Mouse (Mus musculus): ENCODE results near the gene Gm10563. TPM values are rescaled to one million over a fixed set of nuclear protein-coding genes. Genes with fewer than 3 reads are reported as not detected.

Gene Gm10563
- polyA plus RNA-seq, 1 experiment from 2014 or later = not detected

DNA sequence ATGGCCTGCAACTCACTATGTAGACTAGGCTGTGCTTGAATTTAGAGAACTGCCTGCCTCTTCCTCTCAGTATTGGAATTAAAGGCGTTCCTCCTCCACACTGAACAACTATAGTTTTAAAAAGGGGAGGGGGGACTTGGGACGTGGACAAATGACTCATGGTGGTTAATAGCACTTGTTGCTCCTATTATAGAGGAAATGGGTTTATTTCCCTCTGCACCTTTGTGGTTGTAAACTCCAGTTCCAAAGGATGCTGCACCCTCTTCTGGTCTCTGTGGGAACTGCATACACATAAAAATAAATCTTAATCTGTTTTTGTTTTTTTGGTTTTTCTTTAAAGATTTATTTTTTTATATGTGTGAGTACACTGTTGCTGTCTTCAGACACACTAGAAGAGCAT, 77.0 kb downstream of the Gm10563 start:
- H3K4me2 ChIP-seq (ENCODE audit: low read length) = no peak overlapping the region
- WGBS = 33% methylated on average over 2 of the region's 2 CpGs
- H3K27me3 ChIP-seq (replicated peaks; ENCODE audit: control insufficient read depth, insufficient read depth, low read length) = no peaks in the 10 kb centered on the region
- no peak for DNase-seq (ENCODE audit: low spot score)
- H3K9me3 ChIP-seq (ENCODE audit: control insufficient read depth, low read length) = no peaks in the 10 kb centered on the region
- no peak for ATAC-seq (replicated peaks; ENCODE audit: low FRiP score, low TSS enrichment, low read depth)
- H3K4me1 ChIP-seq (replicated peaks; ENCODE audit: control insufficient read depth, insufficient read depth, low read length) = peaks cover 18% of the 10 kb centered on the region
- H3K4me3 ChIP-seq (ENCODE audit: low read depth, low read length) = no peak overlapping the region
- no peak overlapping the region for H3K9ac ChIP-seq (ENCODE audit: low read length)
- H3K36me3 ChIP-seq (ENCODE audit: control insufficient read depth, insufficient read depth, low read length) = no peaks in the 10 kb centered on the region
- no peak overlapping the region for H3K27ac ChIP-seq (ENCODE audit: low read depth)

DNA sequence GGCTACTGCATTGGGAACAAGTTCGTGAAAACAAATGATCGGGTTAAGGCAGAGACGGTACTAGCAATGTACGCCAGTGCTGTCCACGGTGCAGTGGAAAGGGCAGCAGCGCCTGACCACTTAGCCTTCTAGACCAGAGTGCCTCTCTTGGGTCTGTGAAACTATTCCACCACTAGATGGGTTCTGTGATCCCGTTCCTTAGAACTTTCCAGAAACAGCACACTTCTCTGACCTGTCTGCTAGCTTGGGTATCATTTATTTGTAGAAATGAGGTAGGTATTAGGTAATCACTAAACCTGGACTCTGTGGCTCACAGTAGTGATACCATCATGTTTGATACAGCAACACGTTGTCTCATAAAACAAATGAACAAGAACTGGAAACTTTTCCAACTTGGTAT, 78.7 kb downstream of the Gm10563 start:
- no peaks in the 10 kb centered on the region for H3K27me3 ChIP-seq (replicated peaks; ENCODE audit: control insufficient read depth, insufficient read depth, low read length)
- no peak overlapping the region for H3K4me2 ChIP-seq (ENCODE audit: low read length)
- 45% methylated on average over 8 of the region's 8 CpGs for WGBS
- no peak overlapping the region for H3K27ac ChIP-seq (ENCODE audit: low read depth)
- H3K36me3 ChIP-seq (ENCODE audit: control insufficient read depth, insufficient read depth, low read length) = no peaks in the 10 kb centered on the region
- no peak overlapping the region for H3K9ac ChIP-seq (ENCODE audit: low read length)
- ATAC-seq (replicated peaks; ENCODE audit: low FRiP score, low TSS enrichment, low read depth) (no peak), DNase-seq (ENCODE audit: low spot score) (no peak)
- H3K9me3 ChIP-seq (ENCODE audit: control insufficient read depth, low read length) = no peaks in the 10 kb centered on the region
- H3K4me3 ChIP-seq (ENCODE audit: low read depth, low read length) = no peak overlapping the region
- H3K4me1 ChIP-seq (replicated peaks; ENCODE audit: control insufficient read depth, insufficient read depth, low read length) = peaks cover 26% of the 10 kb centered on the region

Other genes with a start within 250 kb of the Gm10563 start
- 0.18 TPM in 1 of 2 replicates, not detected in the other for gene Gabrd, start 247.3 kb downstream of the Gm10563 start, polyA plus RNA-seq (2014; fragmentation: Nextera tagmentation; extraction: Ambion mirVana)
- gene Cfap74, start 236.2 kb downstream of the Gm10563 start, polyA plus RNA-seq (2014; fragmentation: Nextera tagmentation; extraction: Ambion mirVana) = 1.8 and 3.0 TPM in 2 replicates
- gene Tmem52, start 176.3 kb downstream of the Gm10563 start, polyA plus RNA-seq (2014; fragmentation: Nextera tagmentation; extraction: Ambion mirVana) = 0.40 and 0.46 TPM in 2 replicates
- 503 and 504 TPM in 2 replicates for gene Gnb1, start 154.0 kb downstream of the Gm10563 start, polyA plus RNA-seq (2014; fragmentation: Nextera tagmentation; extraction: Ambion mirVana)
- gene Nadk, start 83.0 kb downstream of the Gm10563 start, polyA plus RNA-seq (2014; fragmentation: Nextera tagmentation; extraction: Ambion mirVana) = 93.6 and 99.6 TPM in 2 replicates
- 8.5 and 9.5 TPM in 2 replicates for gene Slc35e2, start 44.0 kb downstream of the Gm10563 start, polyA plus RNA-seq (2014; fragmentation: Nextera tagmentation; extraction: Ambion mirVana)
- gene Cdk11b, start 20.6 kb downstream of the Gm10563 start, polyA plus RNA-seq (2014; fragmentation: Nextera tagmentation; extraction: Ambion mirVana) = 48.7 and 52.6 TPM in 2 replicates
- gene Mmp23, start 8.0 kb upstream of the Gm10563 start, polyA plus RNA-seq (2014; fragmentation: Nextera tagmentation; extraction: Ambion mirVana) = 30.3 and 31.1 TPM in 2 replicates
- 17.4 and 19.7 TPM in 2 replicates for gene Mib2, start 23.8 kb upstream of the Gm10563 start, polyA plus RNA-seq (2014; fragmentation: Nextera tagmentation; extraction: Ambion mirVana)
- gene Fndc10, start 48.9 kb upstream of the Gm10563 start, polyA plus RNA-seq (2014; fragmentation: Nextera tagmentation; extraction: Ambion mirVana) = 2.0 and 3.1 TPM in 2 replicates
- gene Ssu72, start 59.4 kb upstream of the Gm10563 start, polyA plus RNA-seq (2014; fragmentation: Nextera tagmentation; extraction: Ambion mirVana) = 149 and 151 TPM in 2 replicates
- gene Tmem240, start 89.4 kb upstream of the Gm10563 start, polyA plus RNA-seq (2014; fragmentation: Nextera tagmentation; extraction: Ambion mirVana) = 0.55 and 0.60 TPM in 2 replicates
- 134 and 136 TPM in 2 replicates for gene Atad3a, start 115.7 kb upstream of the Gm10563 start, polyA plus RNA-seq (2014; fragmentation: Nextera tagmentation; extraction: Ambion mirVana)
- gene Vwa1, start 129.3 kb upstream of the Gm10563 start, polyA plus RNA-seq (2014; fragmentation: Nextera tagmentation; extraction: Ambion mirVana) = 16.4 and 16.6 TPM in 2 replicates
- 0.55 and 0.69 TPM in 2 replicates for gene Tmem88b, start 140.5 kb upstream of the Gm10563 start, polyA plus RNA-seq (2014; fragmentation: Nextera tagmentation; extraction: Ambion mirVana)
- gene Ankrd65, start 145.0 kb upstream of the Gm10563 start, polyA plus RNA-seq (2014; fragmentation: Nextera tagmentation; extraction: Ambion mirVana) = not detected in 2 replicates
- gene Mrpl20, start 157.5 kb upstream of the Gm10563 start, polyA plus RNA-seq (2014; fragmentation: Nextera tagmentation; extraction: Ambion mirVana) = 237 and 246 TPM in 2 replicates
- gene Ccnl2, start 167.1 kb upstream of the Gm10563 start, polyA plus RNA-seq (2014; fragmentation: Nextera tagmentation; extraction: Ambion mirVana) = 161 and 192 TPM in 2 replicates
- gene Aurkaip1, start 185.9 kb upstream of the Gm10563 start, polyA plus RNA-seq (2014; fragmentation: Nextera tagmentation; extraction: Ambion mirVana) = 133 and 151 TPM in 2 replicates
- 60.0 and 73.3 TPM in 2 replicates for gene Mxra8, start 194.3 kb upstream of the Gm10563 start, polyA plus RNA-seq (2014; fragmentation: Nextera tagmentation; extraction: Ambion mirVana)
- gene Dvl1, start 202.0 kb upstream of the Gm10563 start, polyA plus RNA-seq (2014; fragmentation: Nextera tagmentation; extraction: Ambion mirVana) = 7.3 and 7.8 TPM in 2 replicates
- gene Tas1r3, start 218.0 kb upstream of the Gm10563 start, polyA plus RNA-seq (2014; fragmentation: Nextera tagmentation; extraction: Ambion mirVana) = 0.38 and 0.43 TPM in 2 replicates
- 20.5 and 21.4 TPM in 2 replicates for gene Cptp, start 224.0 kb upstream of the Gm10563 start, polyA plus RNA-seq (2014; fragmentation: Nextera tagmentation; extraction: Ambion mirVana)
- gene Ints11, start 224.1 kb upstream of the Gm10563 start, polyA plus RNA-seq (2014; fragmentation: Nextera tagmentation; extraction: Ambion mirVana) = 69.3 and 76.4 TPM in 2 replicates
- 55.6 and 55.9 TPM in 2 replicates for gene Pusl1, start 246.4 kb upstream of the Gm10563 start, polyA plus RNA-seq (2014; fragmentation: Nextera tagmentation; extraction: Ambion mirVana)
- 16.2 and 16.6 TPM in 2 replicates for gene Acap3, start 246.4 kb upstream of the Gm10563 start, polyA plus RNA-seq (2014; fragmentation: Nextera tagmentation; extraction: Ambion mirVana)